Mouse (Mus musculus) heart, embryonic 11.5 days (tissue): ENCODE measurements around the gene Xkr7. TPM values are rescaled to one million over a fixed set of nuclear protein-coding genes. Genes with fewer than 3 reads are reported as not detected.

Experiments
- ATAC-seq: fragments of 200-750 bp; cut with Nextera tagmentation; replicated peaks from 2 replicates; pipeline ENCODE4 v1.8.0; 2017; ENCODE audit warnings: moderate library complexity; ENCODE audit not compliant: insufficient number of reproducible peaks, low FRiP score, low TSS enrichment
- H3K27ac ChIP-seq: fragments of 300-500 bp; sonication (generic); 2 replicates; pipeline ENCODE4 v1.5.1; 2014; ENCODE audit warnings: mild to moderate bottlenecking, low read depth, low read length
- H3K27me3 ChIP-seq: fragments of 300-500 bp; sonication (generic); 2 replicates; pipeline ENCODE4 v1.6.1; 2014; ENCODE audit warnings: mild to moderate bottlenecking, low read length, mixed read lengths; ENCODE audit not compliant: control insufficient read depth, insufficient read depth
- H3K36me3 ChIP-seq: fragments of 300-500 bp; sonication (generic); 2 replicates; pipeline ENCODE4 v1.6.1; 2014; ENCODE audit warnings: mild to moderate bottlenecking, low read length, moderate library complexity, mixed read lengths; ENCODE audit not compliant: control insufficient read depth, insufficient read depth
- H3K4me1 ChIP-seq: fragments of 300-500 bp; sonication (generic); 2 replicates; pipeline ENCODE4 v1.6.1; 2014; ENCODE audit warnings: low read length; ENCODE audit not compliant: control insufficient read depth, insufficient read depth
- H3K4me2 ChIP-seq: fragments of 300-500 bp; sonication (generic); 2 replicates; pipeline ENCODE4 v1.6.1; 2014; ENCODE audit warnings: mild to moderate bottlenecking, moderate library complexity
- H3K4me3 ChIP-seq: fragments of 300-500 bp; sonication (generic); 2 replicates; pipeline ENCODE4 v1.5.1; 2014; ENCODE audit warnings: low read depth, low read length
- H3K9ac ChIP-seq: fragments of 300-500 bp; sonication (generic); 2 replicates; pipeline ENCODE4 v1.6.1; 2014; ENCODE audit warnings: mild to moderate bottlenecking, low read depth, low read length, moderate library complexity
- H3K9me3 ChIP-seq: fragments of 300-500 bp; sonication (generic); replicated peaks from 2 replicates; pipeline ENCODE4 v1.6.1; 2016; ENCODE audit warnings: low read length; ENCODE audit not compliant: control insufficient read depth
- WGBS: fragments of 180-500 bp; shearing (Covaris S2); extraction: QIAGEN DNeasy Blood & Tissue Kit; methylation state at CpG from one replicate; pipeline ENCODE4 v1.1.7; 2014; ENCODE audit not compliant: insufficient replicate concordance; 5-methylcytosine and 5-hydroxymethylcytosine counted together
- polyA plus RNA-seq: library from polyadenylated mRNA; unstranded; fragments of >200 nt; fragmentation: Nextera tagmentation; extraction: Ambion mirVana; gene quantifications from 2 replicates; pipeline ENCODE4 v1.2.1, GENCODE M21; 2014

Gene Xkr7
- polyA plus RNA-seq, 1 experiment from 2014 or later = not detected

DNA sequence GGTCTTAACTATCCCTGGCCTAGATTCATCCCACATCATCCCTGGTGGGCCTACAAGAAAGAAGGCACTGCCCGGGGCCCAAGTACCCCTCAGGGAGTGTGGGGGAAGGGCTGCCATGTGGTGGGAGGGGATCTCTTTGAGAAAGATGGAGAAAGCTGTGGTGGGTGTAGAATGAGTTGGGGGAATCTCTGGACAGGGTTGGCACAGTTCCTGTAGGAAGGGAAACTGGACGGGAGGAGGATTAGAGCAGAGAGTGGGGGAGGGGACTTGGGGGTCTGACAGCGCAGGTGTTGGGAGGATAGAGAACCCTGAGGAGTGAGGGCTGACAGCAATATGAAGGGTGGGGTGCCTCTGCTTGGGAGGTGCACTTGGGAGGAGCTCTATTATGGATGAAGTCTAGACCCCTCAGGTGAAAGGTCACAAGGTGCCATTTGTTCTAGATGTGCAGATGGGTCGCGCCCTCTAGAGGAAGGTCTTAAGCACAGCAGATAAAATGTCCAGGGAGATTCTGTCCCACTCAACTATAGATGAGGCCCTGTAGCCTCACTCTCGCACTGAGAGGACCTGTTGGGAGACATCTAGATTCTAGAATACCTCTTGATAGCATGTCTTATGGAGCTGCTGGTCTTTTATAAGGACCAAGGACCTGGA lies 23.7 kb downstream of the Xkr7 start:
- Histone ChIP-seq H3K27ac (no peak overlapping the region), H3K4me1 (no peaks in the 10 kb centered on the region), H3K4me2 (no peak overlapping the region), H3K27me3 (peaks cover 53% of the 10 kb centered on the region), H3K9me3 (no peaks in the 10 kb centered on the region), H3K4me3 (no peak overlapping the region), H3K9ac (no peak overlapping the region), H3K36me3 (no peaks in the 10 kb centered on the region)
- WGBS = 52% methylated on average over 6 of the region's 6 CpGs
- ATAC-seq = no peak

DNA sequence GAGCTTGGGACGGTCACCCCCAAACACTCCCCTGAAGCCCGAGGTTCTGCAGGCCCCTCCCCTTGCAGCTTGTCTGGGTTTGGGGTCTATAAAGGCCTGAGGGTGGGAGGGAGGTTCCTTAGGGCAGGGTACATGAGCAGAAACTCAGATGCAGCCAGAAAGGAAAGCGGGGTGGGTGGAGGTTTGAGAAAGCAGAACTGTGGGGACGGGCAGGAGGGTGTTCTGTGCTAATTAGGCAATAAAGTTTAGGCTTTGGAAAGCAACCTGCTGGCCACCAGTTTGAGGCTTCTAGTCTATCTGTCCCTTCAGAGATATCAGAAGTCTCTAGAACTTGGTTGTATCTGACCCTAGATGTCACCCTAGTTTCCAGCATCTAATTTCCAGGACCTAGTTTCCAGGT lies 26.7 kb downstream of the Xkr7 start:
- peaks cover 28% of the 10 kb centered on the region for H3K27me3 ChIP-seq
- no peaks in the 10 kb centered on the region for H3K36me3 ChIP-seq
- no peak for ATAC-seq
- H3K4me3 ChIP-seq = no peak overlapping the region
- H3K9me3 ChIP-seq = no peaks in the 10 kb centered on the region
- no peak overlapping the region for H3K9ac ChIP-seq
- no peak overlapping the region for H3K27ac ChIP-seq
- H3K4me1 ChIP-seq = no peaks in the 10 kb centered on the region
- WGBS = 59% methylated on average over 4 of the region's 4 CpGs
- no peak overlapping the region for H3K4me2 ChIP-seq

DNA sequence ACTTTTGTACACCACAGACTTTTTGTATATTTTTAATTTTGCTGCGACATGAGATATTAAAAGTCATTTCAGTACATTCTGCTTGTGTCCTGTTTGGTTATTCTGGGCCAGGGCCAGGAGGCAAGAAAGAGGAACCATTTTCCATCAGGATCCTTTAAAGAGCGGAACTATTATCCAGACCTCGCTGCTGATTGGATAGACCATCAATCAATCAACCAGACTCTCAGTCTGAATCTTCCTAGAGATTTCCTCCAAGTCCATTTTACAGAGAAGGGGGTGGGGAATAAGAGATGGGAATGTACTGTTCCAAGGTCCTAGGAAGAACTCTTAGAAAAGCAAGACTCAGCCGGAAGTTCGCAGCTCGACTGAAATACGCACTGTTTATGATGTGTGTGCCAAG lies 28.6 kb downstream of the Xkr7 start:
- no peaks in the 10 kb centered on the region for H3K9me3 ChIP-seq
- WGBS = 83% methylated on average over 7 of the region's 7 CpGs
- H3K27me3 ChIP-seq = peaks cover 13% of the 10 kb centered on the region
- no peak for ATAC-seq
- no peak overlapping the region for H3K4me3 ChIP-seq
- H3K9ac ChIP-seq = no peak overlapping the region
- no peak overlapping the region for H3K27ac ChIP-seq
- no peaks in the 10 kb centered on the region for H3K4me1 ChIP-seq
- no peaks in the 10 kb centered on the region for H3K36me3 ChIP-seq
- no peak overlapping the region for H3K4me2 ChIP-seq

DNA sequence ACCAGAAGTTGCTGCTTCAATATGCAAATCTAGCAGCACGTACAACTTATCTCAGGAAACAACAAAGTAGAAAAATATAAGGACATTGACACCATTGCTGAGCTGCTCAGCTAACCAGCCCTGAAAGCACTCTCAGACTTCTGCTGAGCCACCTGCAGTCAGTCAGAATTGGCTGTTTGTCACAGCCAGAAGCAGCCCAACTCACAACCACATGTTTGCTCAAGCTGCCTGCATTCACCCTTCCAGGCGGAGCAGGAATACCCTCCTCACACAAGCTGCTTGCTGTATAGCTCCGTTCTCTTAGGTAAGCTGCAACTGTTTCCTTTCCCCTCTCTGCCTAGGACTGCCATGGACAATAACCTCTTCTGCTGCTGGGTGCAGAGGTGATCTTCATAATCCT lies 31.7 kb downstream of the Xkr7 start:
- ATAC-seq = no peak
- Histone ChIP-seq H3K9ac (no peak overlapping the region), H3K4me3 (no peak overlapping the region), H3K27ac (no peak overlapping the region), H3K27me3 (peaks cover 26% of the 10 kb centered on the region), H3K9me3 (no peaks in the 10 kb centered on the region), H3K4me1 (no peaks in the 10 kb centered on the region), H3K4me2 (no peak overlapping the region), H3K36me3 (no peaks in the 10 kb centered on the region)
- 44% methylated on average over 3 of the region's 3 CpGs for WGBS

DNA sequence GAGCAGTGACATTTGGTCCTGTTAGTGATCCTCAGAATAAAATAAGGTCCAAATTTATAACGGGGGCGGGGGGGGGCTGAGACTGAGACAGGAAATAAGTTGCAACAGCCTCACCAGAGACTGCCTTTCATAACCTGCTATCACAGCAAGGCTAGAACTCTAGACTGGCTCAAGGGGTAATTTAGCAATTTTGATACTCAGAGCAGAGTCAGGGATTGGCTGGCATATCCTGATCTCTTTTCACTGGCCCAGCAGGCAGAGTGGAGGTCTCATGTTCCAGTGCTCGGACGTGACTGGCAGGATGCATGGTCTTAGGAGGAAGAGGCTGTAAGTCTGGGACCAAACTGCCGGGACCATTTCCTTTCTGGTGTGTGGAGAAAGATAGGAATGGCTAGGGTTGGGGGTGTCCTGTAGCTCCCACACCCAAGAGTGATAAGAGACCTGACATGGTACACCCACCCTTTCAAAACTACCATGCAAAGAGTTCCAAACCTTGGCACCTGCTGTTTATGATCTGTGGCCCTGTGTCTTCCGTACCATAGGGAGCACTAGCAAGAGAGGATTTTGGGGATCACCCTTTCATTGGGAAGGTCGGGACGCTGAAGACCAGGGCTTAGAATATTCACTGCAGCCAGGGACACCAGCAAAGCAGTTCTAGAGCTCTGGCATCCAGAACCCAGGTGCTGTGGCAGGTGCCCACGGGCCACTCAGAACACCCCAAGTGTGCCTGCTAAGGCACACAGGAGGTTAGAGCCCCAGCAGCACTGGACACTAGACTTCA lies 32.7 kb downstream of the Xkr7 start:
- Histone ChIP-seq H3K36me3 (no peaks in the 10 kb centered on the region), H3K9me3 (no peaks in the 10 kb centered on the region), H3K9ac (no peak overlapping the region), H3K4me3 (no peak overlapping the region), H3K4me2 (no peak overlapping the region), H3K4me1 (no peaks in the 10 kb centered on the region), H3K27ac (peak overlapping the region; percentile 43; the same call in 1 of the 2 replicates), H3K27me3 (peaks cover 23% of the 10 kb centered on the region)
- 59% methylated on average over 9 of the region's 9 CpGs for WGBS
- no peak for ATAC-seq

DNA sequence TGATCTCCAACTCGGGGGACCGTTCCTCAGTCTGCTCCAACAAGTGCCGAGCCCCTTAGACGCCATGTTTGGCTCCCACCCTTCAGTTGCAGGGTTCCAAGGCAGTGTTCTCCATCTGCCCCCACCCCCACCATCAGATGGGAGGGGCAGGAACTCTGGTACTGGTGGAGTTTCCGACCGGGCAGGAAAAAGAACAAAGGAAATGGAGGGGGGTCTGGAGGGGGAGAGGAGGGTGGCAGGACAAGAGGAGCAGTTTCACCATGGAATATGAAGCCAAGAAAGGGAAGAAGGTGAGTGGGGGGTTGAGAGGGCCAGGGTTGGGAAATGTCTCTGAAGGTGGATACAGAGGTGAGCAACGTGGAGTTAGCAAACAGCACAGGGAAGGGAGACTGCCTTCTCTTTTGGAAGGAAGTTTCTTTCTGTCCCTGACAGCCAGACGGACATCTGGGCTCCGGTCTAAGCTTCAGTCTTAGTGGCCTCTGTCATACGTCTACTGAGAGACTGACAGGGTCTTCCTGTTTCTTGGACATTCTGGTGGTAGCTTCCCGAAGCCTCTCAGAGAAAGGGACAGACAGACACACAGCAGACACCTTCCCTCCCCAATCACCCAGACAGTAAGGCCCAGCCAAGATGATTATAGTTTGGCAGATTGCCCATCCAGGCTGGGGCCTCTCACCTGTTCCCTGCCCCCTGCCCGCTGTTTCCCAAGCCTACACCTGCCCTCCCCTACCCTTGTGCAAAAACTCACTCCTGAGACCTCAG lies 34.3 kb downstream of the Xkr7 start, which contains the start of gene Ccm2l:
Gene Ccm2l, plus strand, starts transcription at position 209 of the 762 bp plus-strand sequence.
- Histone ChIP-seq H3K27me3 (peaks cover 37% of the 10 kb centered on the region), H3K9me3 (no peaks in the 10 kb centered on the region), H3K4me1 (no peaks in the 10 kb centered on the region), H3K4me2 (peak within 1 kb of the TSS; percentile 43), H3K4me3 (peak within 1 kb of the TSS; percentile 33), H3K36me3 (no peaks in the 10 kb centered on the region), H3K27ac (peak within 1 kb of the TSS; percentile 77), H3K9ac (peak within 1 kb of the TSS; percentile 17; the same call in 1 of the 2 replicates)
- WGBS = 37% methylated on average over 12 of the region's 12 CpGs
- peak; percentile 61 for ATAC-seq

DNA sequence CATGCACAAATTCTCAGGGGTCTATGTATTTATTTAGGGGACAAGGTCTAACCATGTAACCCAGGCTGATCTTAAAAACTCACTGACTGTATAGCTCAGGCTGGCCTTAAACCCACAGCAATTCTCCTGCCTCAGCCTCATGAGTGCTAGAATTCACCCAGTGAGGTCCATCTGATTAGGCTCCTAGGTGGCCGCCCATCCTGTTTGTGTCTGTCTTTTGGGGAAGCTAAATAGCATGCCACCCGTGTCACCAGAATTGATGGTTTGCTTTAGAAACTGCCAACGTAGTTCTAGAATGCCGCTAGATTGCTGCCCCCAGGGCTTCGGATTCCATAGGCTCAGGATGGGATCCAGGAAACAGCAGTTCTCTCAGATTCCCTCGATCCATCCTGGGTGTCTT lies 35.3 kb downstream of the Xkr7 start:
- Histone ChIP-seq H3K36me3 (no peaks in the 10 kb centered on the region), H3K27me3 (peaks cover 43% of the 10 kb centered on the region), H3K9ac (no peak overlapping the region), H3K9me3 (no peaks in the 10 kb centered on the region), H3K4me2 (peak overlapping the region; percentile 43), H3K4me3 (no peak overlapping the region), H3K27ac (no peak overlapping the region), H3K4me1 (peaks cover 7% of the 10 kb centered on the region)
- 38% methylated on average over 6 of the region's 6 CpGs for WGBS
- ATAC-seq = no peak

DNA sequence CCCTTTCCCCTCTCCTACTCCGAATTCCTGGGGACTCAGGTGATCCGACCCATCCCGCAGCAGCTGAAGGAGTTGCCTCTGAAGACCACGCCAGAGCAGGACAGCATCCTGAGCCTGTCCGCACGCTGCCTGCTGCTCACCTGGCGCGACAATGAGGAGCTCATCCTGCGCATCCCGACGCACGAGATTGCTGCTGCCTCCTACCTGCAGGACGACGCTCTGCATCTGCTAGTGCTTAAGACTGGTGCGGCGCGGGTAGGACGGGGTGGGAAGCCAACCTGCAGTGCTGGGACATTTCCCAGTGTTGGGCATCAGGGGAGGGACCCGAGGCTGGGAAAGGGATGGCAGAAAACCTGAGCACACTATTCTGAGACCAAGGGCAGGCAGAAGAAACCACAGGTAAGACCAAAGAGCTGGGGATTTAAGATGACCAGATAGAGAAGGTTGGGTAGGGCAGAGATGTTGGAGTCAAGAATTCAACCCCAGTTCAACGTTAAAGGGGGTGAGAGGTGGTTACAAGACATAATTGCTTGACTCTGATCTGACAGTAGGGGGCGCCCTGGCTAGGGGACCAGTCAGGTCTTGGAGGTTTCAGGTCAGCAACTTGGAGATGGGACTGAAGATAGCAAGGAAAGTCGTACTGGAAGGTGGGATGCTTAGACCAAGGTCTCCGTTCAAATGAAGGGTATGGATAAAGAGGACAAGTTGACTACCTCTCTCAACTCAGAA lies 39.3 kb downstream of the Xkr7 start:
- ATAC-seq = no peak
- Histone ChIP-seq H3K27me3 (peaks cover 67% of the 10 kb centered on the region), H3K36me3 (no peaks in the 10 kb centered on the region), H3K9me3 (no peaks in the 10 kb centered on the region), H3K4me3 (no peak overlapping the region), H3K27ac (no peak overlapping the region), H3K4me1 (peaks cover 8% of the 10 kb centered on the region), H3K9ac (no peak overlapping the region), H3K4me2 (no peak overlapping the region; the same call in 1 of the 2 replicates)
- WGBS = 20% methylated on average over 23 of the region's 23 CpGs
